Mouse (Mus musculus) large intestine, adult 2 months (tissue): ENCODE data around the gene Camkmt. TPM values are rescaled to one million over a fixed set of nuclear protein-coding genes. Genes with fewer than 3 reads are reported as not detected.

Experiments
- DNase-seq: peaks from one replicate; pipeline ENCODE4 v3.0.0-alpha.2; 2012; ENCODE audit warnings: low read depth, low spot score
- WGBS: fragments of 180-500 bp; shearing (Covaris S2); methylation state at CpG from one replicate; pipeline ENCODE4 v1.1.7; 2018; 5-methylcytosine and 5-hydroxymethylcytosine counted together
- polyA plus RNA-seq: library from polyadenylated mRNA; depleted of rRNA; stranded (reverse); fragments of >200 nt; gene quantifications from 2 replicates; pipeline ENCODE4 v1.2.3, GENCODE M21; 2012

The Camkmt gene
- polyA plus RNA-seq, 1 experiment: 1.9 TPM

- 86% methylated on average over 8 of the region's 8 CpGs for WGBS
- no peak for DNase-seq
Observed at GRCm38 (mm10) chr17:85159526-85159925, 69.2 kb downstream of the Camkmt start.

DNA sequence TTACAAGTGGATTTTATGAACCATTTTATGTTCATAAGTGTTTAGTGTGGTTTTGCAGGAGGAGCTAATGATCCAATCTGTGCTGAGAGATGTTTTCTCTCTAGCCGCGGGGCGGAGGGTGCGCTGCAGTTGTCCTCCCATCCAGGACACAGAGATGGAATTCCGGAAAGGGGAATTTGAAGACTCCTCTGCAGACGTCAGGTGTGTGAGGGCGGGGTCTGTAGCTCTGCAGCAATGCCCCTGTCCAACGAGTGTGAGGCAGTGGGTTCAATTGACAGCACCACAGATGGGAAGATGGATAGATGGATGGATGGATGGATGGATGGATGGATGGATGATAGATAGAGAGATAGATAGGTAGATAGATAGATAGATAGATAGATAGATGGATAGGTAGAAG is 70.4 kb downstream of the Camkmt start:
- 92% methylated on average over 8 of the region's 8 CpGs for WGBS
- DNase-seq: no peak

GRCm38 (mm10) chr17:85162569-85163271 is 72.4 kb downstream of the Camkmt start:
- DNase-seq: no peak
- 48% methylated on average over 7 of the region's 7 CpGs for WGBS

DNA sequence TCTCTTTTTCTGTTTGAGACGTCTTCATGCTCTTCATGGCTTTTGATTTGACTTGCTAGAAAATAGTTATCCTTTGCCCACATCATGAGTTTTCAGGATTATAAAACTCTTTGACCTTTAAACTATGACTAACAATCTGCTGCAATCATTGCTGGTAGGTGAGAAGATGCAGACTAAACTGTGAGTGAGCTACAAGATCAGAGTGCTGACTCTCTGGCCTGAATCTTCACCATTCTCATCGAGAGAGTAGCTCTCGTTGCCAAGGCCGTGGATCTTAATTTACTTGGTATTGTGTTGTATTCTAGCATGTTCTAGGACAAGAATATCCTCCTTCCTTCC is 72.9 kb downstream of the Camkmt start:
- DNase-seq: peak; percentile 73
- 35% methylated on average over 4 of the region's 4 CpGs for WGBS

- DNase-seq: no peak
- 96% methylated on average over 2 of the region's 2 CpGs for WGBS
Observed at GRCm38 (mm10) chr17:85168761-85169160, 78.4 kb downstream of the Camkmt start.

GRCm38 (mm10) chr17:85170541-85171255 is 80.3 kb downstream of the Camkmt start:
- DNase-seq: no peak

GRCm38 (mm10) chr17:85171951-85172350 is 81.6 kb downstream of the Camkmt start:
- WGBS: 67% methylated on average over 4 of the region's 4 CpGs
- DNase-seq: no peak

More at GRCm38 (mm10) chr17:85170541-85171255, 80.3 kb downstream of the Camkmt start:
- 83% methylated on average over 10 of the region's 10 CpGs for WGBS

- DNase-seq: no peak
- WGBS: 61% methylated on average over 13 of the region's 13 CpGs
Observed at GRCm38 (mm10) chr17:85177231-85177630, 86.9 kb downstream of the Camkmt start.

DNA sequence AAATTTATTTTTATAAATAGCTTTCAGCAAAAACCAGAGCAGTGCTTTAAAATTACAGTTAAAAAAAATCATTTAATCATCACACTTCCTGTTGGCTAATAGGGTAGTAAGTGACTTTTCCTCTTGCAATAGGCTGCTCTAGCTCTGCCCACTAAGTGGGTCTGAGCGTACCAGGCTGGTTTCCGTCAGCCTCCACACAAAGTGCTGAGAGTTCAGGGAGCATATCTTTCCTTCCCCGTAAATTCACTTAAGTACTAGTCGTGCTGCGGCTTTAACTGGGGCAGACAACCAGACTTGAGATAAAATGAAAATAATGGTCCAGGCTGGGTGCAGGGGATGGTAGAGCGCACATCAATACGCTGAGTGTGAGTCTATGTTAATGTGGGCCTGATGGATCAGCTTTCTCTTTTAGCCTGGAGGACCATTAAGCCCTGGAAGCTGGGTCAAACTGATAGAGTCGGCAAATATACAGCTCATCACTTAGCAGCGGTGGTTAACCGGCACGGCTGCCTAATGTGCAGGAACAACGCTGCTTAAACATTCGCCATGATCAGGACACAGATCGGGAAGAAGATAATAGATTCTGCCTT is 90.2 kb downstream of the Camkmt start:
- no peak for DNase-seq
- 64% methylated on average over 14 of the region's 14 CpGs for WGBS

- peak; percentile 81 for DNase-seq
- WGBS: 3% methylated on average over 14 of the region's 14 CpGs
Observed at GRCm38 (mm10) chr17:85189227-85190127, 99.1 kb downstream of the Camkmt start.

GRCm38 (mm10) chr17:85190128-85190435 is 99.7 kb downstream of the Camkmt start:
- 18% methylated on average over 7 of the region's 7 CpGs for WGBS
- no peak for DNase-seq

DNA sequence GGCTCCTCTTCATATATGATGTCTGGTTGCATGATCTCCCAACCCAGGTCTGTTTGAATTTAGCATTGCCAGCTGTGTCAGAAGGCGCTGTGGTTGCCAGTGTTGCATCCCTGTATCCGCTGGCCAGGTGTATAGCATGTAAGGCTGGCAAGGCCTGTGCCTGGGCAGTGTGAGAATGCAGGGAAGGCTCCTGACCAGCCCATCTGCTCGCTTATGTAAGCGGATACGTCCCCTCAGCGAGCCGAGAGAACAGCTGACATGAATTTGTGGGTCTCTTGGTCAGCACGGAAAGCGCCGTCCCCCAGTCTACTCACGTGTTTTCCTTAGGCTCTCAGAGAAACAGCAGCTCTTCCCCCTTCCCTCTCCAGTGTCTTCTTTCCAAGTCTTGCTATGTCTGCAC is 102.9 kb downstream of the Camkmt start:
- DNase-seq: no peak
- 86% methylated on average over 11 of the region's 11 CpGs for WGBS

- no peak for DNase-seq
- WGBS: 83% methylated on average over 15 of the region's 15 CpGs
Observed at GRCm38 (mm10) chr17:85198781-85199180, 108.4 kb downstream of the Camkmt start.

GRCm38 (mm10) chr17:85199321-85199720 is 109.0 kb downstream of the Camkmt start:
- no peak for DNase-seq
- 34% methylated on average over 11 of the region's 11 CpGs for WGBS

DNA sequence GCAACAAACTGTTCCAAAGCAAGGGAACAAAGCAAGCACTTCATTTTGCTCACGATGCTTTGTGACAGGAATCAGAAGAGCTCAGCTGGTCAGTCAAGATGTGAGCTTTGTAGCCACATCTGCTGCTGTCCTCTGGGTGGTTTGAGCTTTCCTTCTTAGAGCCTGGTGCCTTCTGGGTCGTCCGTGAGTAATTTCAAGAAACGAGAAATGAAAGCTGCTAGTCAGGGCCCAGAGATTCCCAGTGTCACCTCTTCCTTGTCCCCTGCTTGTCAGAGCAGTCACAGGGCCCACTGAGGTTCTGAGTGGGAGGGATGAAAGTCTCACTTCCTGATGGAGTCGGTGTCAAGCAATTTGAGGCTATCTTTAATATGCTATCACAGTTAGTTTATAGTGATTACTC is 127.7 kb downstream of the Camkmt start:
- no peak for DNase-seq
- 77% methylated on average over 5 of the region's 5 CpGs for WGBS

DNA sequence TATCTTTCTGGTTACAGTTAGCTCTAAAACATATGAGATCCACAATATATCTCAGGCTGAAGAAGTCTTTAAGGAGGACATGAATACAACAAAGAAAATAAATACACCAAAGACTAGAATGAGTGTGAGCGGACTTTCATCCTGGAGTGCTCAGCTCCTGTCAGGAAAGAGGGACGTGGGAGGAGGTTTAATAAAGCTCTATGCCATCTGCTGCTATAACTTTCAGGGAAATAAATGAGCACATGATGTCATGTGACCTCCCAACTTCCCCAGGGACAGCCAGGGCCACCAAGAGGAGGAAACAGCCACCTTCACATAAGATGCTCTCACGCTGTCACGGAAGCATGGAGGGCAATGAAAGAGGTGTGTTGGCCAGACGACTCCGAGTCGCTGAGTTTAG is 151.8 kb downstream of the Camkmt start:
- 80% methylated on average over 7 of the region's 7 CpGs for WGBS
- DNase-seq: no peak

GRCm38 (mm10) chr17:85248962-85249361 is 158.6 kb downstream of the Camkmt start:
- 71% methylated on average over 5 of the region's 5 CpGs for WGBS
- no peak for DNase-seq

- WGBS: 60% methylated on average over 7 of the region's 7 CpGs
- DNase-seq: no peak
Observed at GRCm38 (mm10) chr17:85249744-85250143, 159.4 kb downstream of the Camkmt start.

DNA sequence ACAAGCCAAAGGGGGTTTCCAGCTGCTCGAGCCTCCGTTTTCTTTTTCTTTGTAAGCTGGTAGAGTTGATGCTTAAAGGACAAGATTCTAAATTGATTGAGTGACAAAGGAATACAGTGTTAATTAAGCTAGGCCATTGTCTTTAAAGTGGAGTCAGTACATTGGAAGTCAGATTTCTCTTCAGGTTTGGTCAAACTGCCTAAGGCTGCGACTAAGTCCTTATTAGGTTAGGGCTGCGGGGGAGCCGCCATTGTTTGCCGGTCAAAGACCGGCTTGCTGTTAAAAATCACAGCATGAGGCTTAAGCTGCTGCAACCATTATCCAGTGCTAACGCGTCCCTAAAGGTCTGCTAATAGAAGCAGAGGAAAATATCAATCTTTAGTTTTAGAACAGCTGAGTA is 166.6 kb downstream of the Camkmt start:
- WGBS: 46% methylated on average over 9 of the region's 9 CpGs
- no peak for DNase-seq

DNA sequence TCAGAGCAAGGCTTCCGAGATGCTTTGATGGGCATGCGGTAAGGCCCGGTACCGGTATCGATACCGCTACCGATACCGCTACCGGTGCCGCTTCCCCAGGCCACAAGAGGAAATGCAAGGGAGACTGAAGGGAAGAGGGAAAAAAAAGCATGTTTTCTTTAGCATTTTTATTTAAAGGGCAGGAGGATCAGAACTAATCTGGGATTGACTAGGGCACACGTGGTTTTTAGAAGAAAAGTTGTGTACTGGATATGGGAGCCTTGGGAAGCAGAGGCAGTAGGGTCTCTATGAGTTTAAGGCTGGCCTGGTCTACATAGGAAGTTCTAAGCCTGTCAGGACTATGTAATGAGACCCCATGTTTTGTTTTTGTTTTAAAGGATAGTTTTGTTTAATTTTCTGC is 167.0 kb downstream of the Camkmt start:
- 69% methylated on average over 11 of the region's 11 CpGs for WGBS
- no peak for DNase-seq
